Mouse (Mus musculus) embryonic fibroblast, embryonic 13.5 days (primary cell): ENCODE results near the gene Trim17.

ENCODE experiments used
- CTCF ChIP-seq: IDR thresholded peaks from 2 replicates; pipeline ENCODE4 v1.5.1; 2011; ENCODE audit warnings: mild to moderate bottlenecking, control low read depth, low read length, moderate library complexity, borderline replicate concordance; ENCODE audit not compliant: insufficient read depth
- POLR2A ChIP-seq: IDR thresholded peaks from 2 replicates; pipeline ENCODE4 v1.6.1; 2011; ENCODE audit warnings: low read depth, mild to moderate bottlenecking, control low read depth, low read length, moderate library complexity

- TF ChIP-seq CTCF: no peak
- TF ChIP-seq POLR2A: no peak
These were observed 35.7 kb downstream of the Trim17 start for GRCm38 (mm10) chr11:58990141-58990540.
